Mouse (Mus musculus) embryonic facial prominence, embryonic 12.5 days (tissue): ENCODE results near the gene Vmn2r91. TPM values are rescaled to one million over a fixed set of nuclear protein-coding genes. Genes with fewer than 3 reads are reported as not detected.
"Not testable (repeated sequence)": the region's sequence is repeated elsewhere in the genome, so short reads cannot be mapped to it uniquely, and the experiment has no call there.

ENCODE experiments used
- ATAC-seq: fragments of 200-750 bp; cut with Nextera tagmentation; 2 replicates; pipeline ENCODE4 v1.8.0; 2017; ENCODE audit not compliant: insufficient number of reproducible peaks, insufficient read depth, low FRiP score, low TSS enrichment
- H3K27ac ChIP-seq: fragments of 300-500 bp; sonication (generic); 2 replicates; pipeline ENCODE4 v1.5.1; 2016; ENCODE audit warnings: mild to moderate bottlenecking
- H3K27me3 ChIP-seq: fragments of 300-500 bp; sonication (generic); 2 replicates; pipeline ENCODE4 v1.6.1; 2016; ENCODE audit warnings: mild to moderate bottlenecking, moderate library complexity
- H3K36me3 ChIP-seq: fragments of 300-500 bp; sonication (generic); 2 replicates; pipeline ENCODE4 v1.6.1; 2016; ENCODE audit warnings: mild to moderate bottlenecking
- H3K4me1 ChIP-seq: fragments of 300-500 bp; sonication (generic); 2 replicates; pipeline ENCODE4 v1.6.1; 2016
- H3K4me2 ChIP-seq: fragments of 300-500 bp; sonication (generic); replicated peaks from 2 replicates; pipeline ENCODE4 v1.6.1; 2016; ENCODE audit warnings: mild to moderate bottlenecking, moderate library complexity
- H3K4me3 ChIP-seq: fragments of 300-500 bp; sonication (generic); 2 replicates; pipeline ENCODE4 v1.5.1; 2016; ENCODE audit warnings: mild to moderate bottlenecking
- H3K9ac ChIP-seq: fragments of 300-500 bp; sonication (generic); 2 replicates; pipeline ENCODE4 v1.6.1; 2016; ENCODE audit warnings: mild to moderate bottlenecking, moderate library complexity
- H3K9me3 ChIP-seq: fragments of 300-500 bp; sonication (generic); 2 replicates; pipeline ENCODE4 v1.6.1; 2016; ENCODE audit warnings: mild to moderate bottlenecking, moderate library complexity
- WGBS: fragments of 180-500 bp; shearing (Covaris S2); methylation state at CpG from one replicate; pipeline ENCODE4 v1.1.7; 2016; 5-methylcytosine and 5-hydroxymethylcytosine counted together
- polyA plus RNA-seq: library from polyadenylated mRNA; unstranded; fragments of >200 nt; fragmentation: Nextera tagmentation; extraction: Ambion mirVana; gene quantifications from 2 replicates; pipeline ENCODE4 v1.2.1, GENCODE M21; 2016

Gene Vmn2r91
- not detected in 2 replicates for polyA plus RNA-seq

DNA sequence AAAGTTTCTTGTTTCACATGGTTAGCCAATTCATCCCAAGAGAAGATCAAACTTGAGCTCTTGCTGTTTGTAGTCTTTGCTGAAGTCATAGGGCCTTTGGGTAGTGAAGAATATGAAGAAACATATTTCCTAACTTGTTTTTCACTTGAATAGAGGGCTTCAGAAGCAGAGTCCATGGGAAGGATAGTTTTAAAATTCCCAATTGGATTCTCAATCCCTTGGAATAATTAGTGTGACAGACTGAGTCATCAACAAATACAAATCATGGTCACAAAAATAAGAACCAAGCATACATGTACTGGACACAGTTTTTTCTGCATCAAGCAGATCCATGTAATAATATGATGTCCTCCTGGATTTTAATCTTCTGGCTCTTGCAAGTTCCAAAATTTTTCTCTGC is at the start of gene Vmn2r91:
Gene Vmn2r91 (plus strand): TSS at position 301 of the 400 bp plus-strand sequence.
- not testable (repeated sequence) for H3K36me3 ChIP-seq, H3K27ac ChIP-seq

DNA sequence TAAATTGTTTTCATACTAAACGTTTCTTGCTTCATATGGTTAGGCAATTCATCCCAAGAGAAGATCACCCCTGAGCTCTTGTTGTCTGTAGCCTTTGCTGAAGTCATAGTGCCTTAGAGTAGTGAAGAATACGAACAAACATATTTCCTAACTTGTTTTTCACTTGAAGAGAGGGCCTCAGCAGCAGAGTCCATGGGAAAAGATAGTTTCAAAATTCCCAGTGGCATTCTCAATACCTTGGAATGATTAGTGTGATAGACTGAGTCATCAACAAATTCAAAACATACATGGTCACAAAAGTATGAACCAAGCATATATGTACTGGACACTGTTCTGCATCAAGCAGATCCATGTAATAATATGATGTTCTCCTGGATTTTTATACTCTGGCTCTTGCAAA is 35.7 kb upstream of the Vmn2r91 start, which contains the start of gene Vmn2r124:
Gene Vmn2r124 (plus strand): TSS at position 301 of the 400 bp plus-strand sequence.
- H3K27ac ChIP-seq: no peak within 1 kb of the TSS
- no peak within 1 kb of the TSS for H3K4me3 ChIP-seq
- ATAC-seq: no peak
- no peak within 1 kb of the TSS for H3K4me2 ChIP-seq
- no peaks in the 10 kb centered on the region for H3K9me3 ChIP-seq
- no peaks in the 10 kb centered on the region for H3K36me3 ChIP-seq
- 57% methylated on average over 2 of the region's 2 CpGs for WGBS
- H3K9ac ChIP-seq: no peak within 1 kb of the TSS
- no peaks in the 10 kb centered on the region for H3K27me3 ChIP-seq
- no peaks in the 10 kb centered on the region for H3K4me1 ChIP-seq

More for the DNA sequence above, at the start of gene Vmn2r91:
- H3K4me3 ChIP-seq, H3K27me3 ChIP-seq, H3K9me3 ChIP-seq, H3K4me1 ChIP-seq, H3K4me2 ChIP-seq, ATAC-seq, H3K9ac ChIP-seq: not testable (repeated sequence)

DNA sequence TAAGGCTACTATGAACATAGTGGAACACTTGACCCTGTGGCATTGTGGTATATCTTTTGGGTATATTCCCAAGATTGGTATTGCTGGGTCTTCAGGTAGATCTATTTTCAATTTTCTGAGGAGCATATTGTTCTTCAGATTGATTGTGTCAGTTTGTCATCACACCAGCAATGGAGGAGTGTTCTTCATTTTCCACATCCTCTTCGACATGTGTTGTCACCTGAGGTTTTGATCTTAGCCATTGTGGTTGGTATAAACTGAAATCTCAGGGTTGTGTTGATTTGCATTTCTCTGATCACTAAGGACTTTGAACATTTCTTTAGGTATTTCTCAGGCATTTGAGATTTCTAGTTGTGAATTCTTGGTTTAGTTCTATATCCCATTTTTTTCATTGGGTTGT is 10.8 kb downstream of the Vmn2r91 start:
- not testable (repeated sequence) for H3K27ac ChIP-seq, H3K9ac ChIP-seq, H3K27me3 ChIP-seq, H3K4me1 ChIP-seq, H3K4me2 ChIP-seq, H3K36me3 ChIP-seq, ATAC-seq, H3K4me3 ChIP-seq, H3K9me3 ChIP-seq
- 68% methylated on average over 1 of the region's 1 CpGs for WGBS

DNA sequence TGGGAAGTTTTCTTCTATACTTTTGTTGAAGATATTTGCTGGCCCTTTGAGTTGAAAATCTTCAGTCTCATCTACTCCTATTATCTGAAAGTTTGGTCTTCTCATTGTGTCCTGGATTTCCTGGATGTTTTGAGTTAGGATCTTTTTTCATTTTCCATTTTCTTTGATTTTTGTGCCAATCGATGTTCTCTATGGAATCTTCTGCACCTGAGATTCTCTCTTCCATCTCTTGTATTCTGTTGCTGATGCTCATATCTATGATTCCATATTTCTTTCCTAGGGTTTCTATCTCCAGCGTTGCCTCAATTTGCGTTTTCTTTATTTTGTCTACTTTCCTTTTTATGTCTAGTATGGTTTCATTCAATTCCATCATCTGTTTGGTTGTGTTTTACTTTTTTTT is 17.4 kb downstream of the Vmn2r91 start:
- not testable (repeated sequence) for H3K4me2 ChIP-seq, H3K9ac ChIP-seq, H3K27me3 ChIP-seq, H3K9me3 ChIP-seq, H3K36me3 ChIP-seq, ATAC-seq, H3K4me3 ChIP-seq, H3K27ac ChIP-seq, H3K4me1 ChIP-seq
- WGBS: 86% methylated on average over 3 of the region's 3 CpGs

DNA sequence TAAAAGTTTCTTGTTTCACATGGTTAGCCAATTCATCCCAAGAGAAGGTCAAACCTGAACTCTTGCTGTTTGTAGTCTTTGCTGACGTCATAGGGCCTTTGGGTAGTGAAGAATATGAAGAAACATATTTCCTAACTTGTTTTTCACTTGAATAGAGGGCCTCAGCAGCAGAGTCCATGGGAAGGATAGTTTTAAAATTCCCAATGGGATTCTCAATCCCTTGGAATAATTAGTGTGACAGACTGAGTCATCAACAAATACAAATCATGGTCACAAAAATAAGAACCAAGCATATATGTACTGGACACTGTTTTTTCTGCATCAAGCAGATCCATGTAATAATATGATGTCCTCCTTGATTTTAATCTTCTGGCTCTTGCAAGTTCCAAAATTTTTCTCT is 66.8 kb downstream of the Vmn2r91 start, which contains the start of gene Vmn2r92:
Gene Vmn2r92 (plus strand): TSS at position 301 of the 400 bp plus-strand sequence.
- H3K9ac ChIP-seq, ATAC-seq, H3K4me3 ChIP-seq, H3K36me3 ChIP-seq, H3K27me3 ChIP-seq, H3K9me3 ChIP-seq, H3K4me1 ChIP-seq, H3K27ac ChIP-seq, H3K4me2 ChIP-seq: not testable (repeated sequence)
- WGBS: 64% methylated on average over 1 of the region's 1 CpGs

DNA sequence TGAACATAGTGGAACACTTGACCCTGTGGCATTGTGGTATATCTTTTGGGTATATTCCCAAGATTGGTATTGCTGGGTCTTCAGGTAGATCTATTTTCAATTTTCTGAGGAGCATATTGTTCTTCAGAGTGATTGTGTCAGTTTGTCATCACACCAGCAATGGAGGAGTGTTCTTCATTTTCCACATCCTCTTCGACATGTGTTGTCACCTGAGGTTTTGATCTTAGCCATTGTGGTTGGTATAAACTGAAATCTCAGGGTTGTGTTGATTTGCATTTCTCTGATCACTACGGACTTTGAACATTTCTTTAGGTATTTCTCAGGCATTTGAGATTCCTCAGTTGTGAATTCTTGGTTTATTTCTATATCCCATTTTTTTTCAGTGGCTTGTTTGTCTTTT is 76.4 kb downstream of the Vmn2r91 start:
- not testable (repeated sequence) for ATAC-seq, H3K9ac ChIP-seq, H3K27me3 ChIP-seq, H3K4me3 ChIP-seq, H3K4me2 ChIP-seq, H3K27ac ChIP-seq, H3K36me3 ChIP-seq, H3K9me3 ChIP-seq, H3K4me1 ChIP-seq
- 73% methylated on average over 2 of the region's 2 CpGs for WGBS

Other genes with a start within 250 kb of the Vmn2r91 start
- 1.6 and 1.7 TPM in 2 replicates for gene Has1, start 229.8 kb upstream of the Vmn2r91 start, polyA plus RNA-seq
- 0.12 TPM in 1 of 2 replicates, not detected in the other for gene Fpr1, start 201.1 kb upstream of the Vmn2r91 start, polyA plus RNA-seq
- gene Fpr2, start 197.2 kb upstream of the Vmn2r91 start, polyA plus RNA-seq: not detected in 2 replicates
- not detected in 2 replicates for gene Fpr3, start 197.2 kb upstream of the Vmn2r91 start, polyA plus RNA-seq
- gene Fpr-rs4, start 63.3 kb upstream of the Vmn2r91 start, polyA plus RNA-seq: not detected in 2 replicates
- 0.03 TPM in 1 of 2 replicates, not detected in the other for gene Vmn2r124, start 35.6 kb upstream of the Vmn2r91 start, polyA plus RNA-seq
- gene Vmn2r92, start 66.9 kb downstream of the Vmn2r91 start, polyA plus RNA-seq: not detected in 2 replicates
- gene Vmn2r94, start 192.7 kb downstream of the Vmn2r91 start, polyA plus RNA-seq: not detected in 2 replicates
- not detected in 2 replicates for gene Vmn2r93, start 213.1 kb downstream of the Vmn2r91 start, polyA plus RNA-seq